Mouse (Mus musculus) cerebellum, adult 2 months (tissue): ENCODE measurements around the gene Cdkn2c. TPM values are rescaled to one million over a fixed set of nuclear protein-coding genes. Genes with fewer than 3 reads are reported as not detected.

Source experiments
- DNase-seq, 2 experiments: peaks; one replicate each; pipeline ENCODE4 v3.0.0; 2021
- H3K27ac ChIP-seq: fragments of 200-500 bp; 2 replicates; pipeline ENCODE4 v1.5.1; 2012; ENCODE audit warnings: low read length, control low read depth, inconsistent platforms; ENCODE audit not compliant: insufficient read depth
- H3K27me3 ChIP-seq: fragments of 200-500 bp; 2 replicates; pipeline ENCODE4 v1.6.1; 2012; ENCODE audit warnings: inconsistent platforms, mild to moderate bottlenecking, low read length, moderate library complexity; ENCODE audit not compliant: control insufficient read depth, insufficient read depth
- H3K4me1 ChIP-seq: fragments of 200-500 bp; 2 replicates; pipeline ENCODE4 v1.6.1; 2011; ENCODE audit warnings: low read length; ENCODE audit not compliant: control insufficient read depth, insufficient read depth
- H3K4me3 ChIP-seq: fragments of 200-500 bp; replicated peaks from 2 replicates; pipeline ENCODE3; 2011; ENCODE audit warnings: mild to moderate bottlenecking, low read depth, low read length, control low read depth; ENCODE audit not compliant: insufficient read depth
- CTCF ChIP-seq: fragments of 200-500 bp; IDR thresholded peaks from 2 replicates; pipeline ENCODE4 v1.5.1; 2011; ENCODE audit warnings: low read depth, mild to moderate bottlenecking, control low read depth, low read length, moderate library complexity, borderline replicate concordance; ENCODE audit not compliant: insufficient read depth
- POLR2A ChIP-seq: fragments of 200-500 bp; IDR thresholded peaks from 2 replicates; pipeline ENCODE4 v1.6.1; 2011; ENCODE audit warnings: low read length, control low read depth, borderline replicate concordance; ENCODE audit not compliant: insufficient read depth
- WGBS: fragments of 180-500 bp; shearing (Covaris S2); methylation state at CpG from one replicate; pipeline ENCODE4 v1.1.7; 2018; 5-methylcytosine and 5-hydroxymethylcytosine counted together
- polyA plus RNA-seq: library from polyadenylated mRNA; depleted of rRNA; stranded (reverse); fragments of >200 nt; gene quantifications from 2 replicates; pipeline ENCODE4 v1.2.3, GENCODE M21; 2012; rRNA removed

The Cdkn2c gene
- polyA plus RNA-seq, 1 experiment: 2.9 TPM

- no peaks in the 10 kb centered on the region for H3K27me3 ChIP-seq
- TF ChIP-seq POLR2A: no peak
- no peak for TF ChIP-seq CTCF
- H3K4me3 ChIP-seq: no peak overlapping the region
- DNase-seq: no peak
- H3K4me1 ChIP-seq: no peaks in the 10 kb centered on the region
- 74% methylated on average over 2 of the region's 2 CpGs for WGBS
- H3K27ac ChIP-seq: no peak overlapping the region
These were observed 36.8 kb downstream of the Cdkn2c start for GRCm38 (mm10) chr4:109630215-109630614.

- DNase-seq: no peak
- TF ChIP-seq CTCF (no peak), POLR2A (no peak)
- Histone ChIP-seq H3K4me1 (no peaks in the 10 kb centered on the region), H3K4me3 (no peak overlapping the region), H3K27ac (no peak overlapping the region), H3K27me3 (no peaks in the 10 kb centered on the region)
- 45% methylated on average over 4 of the region's 4 CpGs for WGBS
These were observed 54.4 kb downstream of the Cdkn2c start for GRCm38 (mm10) chr4:109612596-109612995.

Other genes with a start within 250 kb of the Cdkn2c start
- gene Rnf11, start 182.5 kb downstream of the Cdkn2c start, polyA plus RNA-seq: 145 and 161 TPM in 2 replicates
- not detected in 2 replicates for gene 4930522H14Rik, start 135.9 kb downstream of the Cdkn2c start, polyA plus RNA-seq
- gene Faf1, start 9.4 kb upstream of the Cdkn2c start, polyA plus RNA-seq: 20.4 and 20.9 TPM in 2 replicates